Mouse (Mus musculus) CH12.LX (cell line): ENCODE measurements around the gene Mfsd4a. TPM values are rescaled to one million over a fixed set of nuclear protein-coding genes. Genes with fewer than 3 reads are reported as not detected.
A peak's percentile ranks its signal among the peaks of the same experiment; 100 is the strongest.

ENCODE experiments used
- DNase-seq: peaks from one replicate; pipeline ENCODE4 v3.0.0-alpha.2; 2013; ENCODE audit errors: extremely low read depth
- H3K27ac ChIP-seq: 2 replicates; pipeline ENCODE4 v1.5.1; 2012; ENCODE audit warnings: low read depth, mild to moderate bottlenecking, control low read depth, moderate library complexity; ENCODE audit not compliant: insufficient read depth
- H3K27me3 ChIP-seq: replicated peaks from 2 replicates; pipeline ENCODE3; 2012; ENCODE audit warnings: inconsistent platforms
- H3K36me3 ChIP-seq, 2 experiments: replicated peaks in 1 of 2; 2 replicates each; pipeline versions ENCODE3 to v1.6.1; 2012; ENCODE audit warnings: inconsistent platforms in 1 of 2, low read length in 1 of 2, mild to moderate bottlenecking in 1 of 2, mixed read lengths in 1 of 2, moderate library complexity in 1 of 2; ENCODE audit not compliant: control insufficient read depth in 1 of 2, insufficient read depth in 1 of 2
- H3K4me1 ChIP-seq, 2 experiments: 2 replicates each; pipeline ENCODE4 v1.6.1; 2012; ENCODE audit warnings: inconsistent platforms in 1 of 2, moderate library complexity in 1 of 2; ENCODE audit not compliant: insufficient read depth in 2 of 2, control insufficient read depth in 1 of 2
- H3K4me2 ChIP-seq: 2 replicates; pipeline ENCODE4 v1.6.1; 2012; ENCODE audit warnings: low read depth, mild to moderate bottlenecking, control low read depth; ENCODE audit not compliant: poor library complexity, insufficient read depth, severe bottlenecking
- H3K4me3 ChIP-seq, 3 experiments: fragments of 150-350 bp in 1 of 3; sonication (generic) in 1 of 3; replicated peaks in 1 of 3; 2 replicates each; pipeline versions ENCODE3 to v1.5.1; 2011 to 2012; ENCODE audit warnings: low read depth in 2 of 3, low read length in 2 of 3, mild to moderate bottlenecking in 2 of 3, moderate library complexity in 2 of 3, control low read depth in 1 of 3, improper control_type of control experiment in 1 of 3, inconsistent platforms in 1 of 3, mixed read lengths in 1 of 3; ENCODE audit not compliant: poor library complexity in 1 of 3
- H3K79me2 ChIP-seq: replicated peaks from 2 replicates; pipeline ENCODE4 v1.6.1; 2012; ENCODE audit warnings: mild to moderate bottlenecking, moderate library complexity; ENCODE audit not compliant: control insufficient read depth, poor library complexity, insufficient read depth, severe bottlenecking; ENCODE audit errors: extremely low read depth
- H3K9ac ChIP-seq: 2 replicates; pipeline ENCODE4 v1.6.1; 2012; ENCODE audit warnings: low read depth, mild to moderate bottlenecking, control low read depth, moderate library complexity; ENCODE audit not compliant: insufficient read depth
- H3K9me3 ChIP-seq: replicated peaks from 2 replicates; pipeline ENCODE3; 2012; ENCODE audit warnings: low read length, inconsistent platforms, mixed read lengths
- BHLHE40 ChIP-seq: IDR thresholded peaks from 2 replicates; pipeline ENCODE4 v1.6.1; 2011; ENCODE audit warnings: mild to moderate bottlenecking, low read depth, low read length, improper control_type of control experiment
- CHD1 ChIP-seq: IDR thresholded peaks from 2 replicates; pipeline ENCODE4 v1.6.1; 2012; ENCODE audit warnings: low read depth, low read length, improper control_type of control experiment, inconsistent platforms
- CHD2 ChIP-seq: IDR thresholded peaks from 2 replicates; pipeline ENCODE4 v1.6.1; 2011; ENCODE audit warnings: low read length, improper control_type of control experiment
- E2F4 ChIP-seq: IDR thresholded peaks from 2 replicates; pipeline ENCODE4 v1.6.1; 2011; ENCODE audit warnings: low read depth, low read length, improper control_type of control experiment; ENCODE audit not compliant: insufficient replicate concordance
- EP300 ChIP-seq: IDR thresholded peaks from 2 replicates; pipeline ENCODE4 v1.6.1; 2011; ENCODE audit warnings: low read length, improper control_type of control experiment
- ETS1 ChIP-seq: conservative IDR thresholded peaks from 2 replicates; pipeline ENCODE4 v1.6.1; 2012; ENCODE audit warnings: low read depth, mild to moderate bottlenecking, inconsistent platforms, low read length, improper control_type of control experiment, moderate library complexity
- GABPA ChIP-seq: IDR thresholded peaks from 2 replicates; pipeline ENCODE4 v1.6.1; 2012; ENCODE audit warnings: low read depth, low read length, improper control_type of control experiment, inconsistent platforms; ENCODE audit not compliant: insufficient replicate concordance
- HCFC1 ChIP-seq: IDR thresholded peaks from 2 replicates; pipeline ENCODE4 v1.6.1; 2012; ENCODE audit warnings: low read depth, mild to moderate bottlenecking, inconsistent platforms, low read length, improper control_type of control experiment
- JUN ChIP-seq: IDR thresholded peaks from 2 replicates; pipeline ENCODE4 v1.6.1; 2011; ENCODE audit warnings: low read depth, mild to moderate bottlenecking, low read length, improper control_type of control experiment, moderate library complexity; ENCODE audit not compliant: insufficient read depth
- JUND ChIP-seq: conservative IDR thresholded peaks from 2 replicates; pipeline ENCODE4 v1.6.1; 2011; ENCODE audit warnings: low read depth, low read length, improper control_type of control experiment
- KAT2A ChIP-seq: IDR thresholded peaks from 2 replicates; pipeline ENCODE4 v1.6.1; 2012; ENCODE audit warnings: low read length, improper control_type of control experiment, inconsistent platforms; ENCODE audit not compliant: insufficient replicate concordance
- MAFK ChIP-seq: IDR thresholded peaks from 2 replicates; pipeline ENCODE4 v1.6.1; 2011; ENCODE audit warnings: low read length, improper control_type of control experiment; ENCODE audit not compliant: insufficient replicate concordance
- MAZ ChIP-seq: IDR thresholded peaks from 2 replicates; pipeline ENCODE4 v1.6.1; 2012; ENCODE audit warnings: low read depth, mild to moderate bottlenecking, inconsistent platforms, low read length, improper control_type of control experiment, moderate library complexity
- MXI1 ChIP-seq: IDR thresholded peaks from 2 replicates; pipeline ENCODE4 v1.6.1; 2011; ENCODE audit warnings: mild to moderate bottlenecking, low read depth, low read length, improper control_type of control experiment
- MYC ChIP-seq: IDR thresholded peaks from 2 replicates; pipeline ENCODE4 v1.6.1; 2011; ENCODE audit warnings: low read depth, mild to moderate bottlenecking, improper control_type of control experiment, low read length
- NRF1 ChIP-seq: IDR thresholded peaks from 2 replicates; pipeline ENCODE4 v1.6.1; 2014; ENCODE audit warnings: low read depth, mild to moderate bottlenecking, inconsistent platforms, low read length, improper control_type of control experiment, moderate library complexity
- PAX5 ChIP-seq: IDR thresholded peaks from 2 replicates; pipeline ENCODE4 v1.6.1; 2012; ENCODE audit warnings: low read length, inconsistent platforms, mixed read lengths
- POLR2A ChIP-seq: IDR thresholded peaks from 2 replicates; pipeline ENCODE4 v1.6.1; 2011; ENCODE audit warnings: low read depth, mild to moderate bottlenecking, improper control_type of control experiment, low read length
- POLR2AphosphoS2 ChIP-seq: IDR thresholded peaks from 2 replicates; pipeline ENCODE4 v1.6.1; 2011; ENCODE audit warnings: low read depth, low read length, improper control_type of control experiment
- RAD21 ChIP-seq: IDR thresholded peaks from 2 replicates; pipeline ENCODE4 v1.6.1; 2011; ENCODE audit warnings: low read depth, mild to moderate bottlenecking, low read length, improper control_type of control experiment, moderate library complexity
- RCOR1 ChIP-seq: conservative IDR thresholded peaks from 2 replicates; pipeline ENCODE4 v1.6.1; 2012; ENCODE audit warnings: low read depth, mild to moderate bottlenecking, inconsistent platforms, low read length, improper control_type of control experiment
- SIN3A ChIP-seq: IDR thresholded peaks from 2 replicates; pipeline ENCODE4 v1.6.1; 2012; ENCODE audit warnings: low read length, improper control_type of control experiment, inconsistent platforms
- SMC3 ChIP-seq: IDR thresholded peaks from 2 replicates; pipeline ENCODE4 v1.6.1; 2011; ENCODE audit warnings: low read depth, low read length, improper control_type of control experiment
- TBP ChIP-seq: conservative IDR thresholded peaks from 2 replicates; pipeline ENCODE4 v1.6.1; 2011; ENCODE audit warnings: low read depth, low read length, improper control_type of control experiment
- TCF12 ChIP-seq: IDR thresholded peaks from 2 replicates; pipeline ENCODE4 v1.6.1; 2014; ENCODE audit warnings: low read depth, mild to moderate bottlenecking, inconsistent platforms, low read length, improper control_type of control experiment
- USF1 ChIP-seq: IDR thresholded peaks from 2 replicates; pipeline ENCODE4 v1.6.1; 2014; ENCODE audit warnings: low read depth, mild to moderate bottlenecking, inconsistent platforms, low read length, improper control_type of control experiment
- USF2 ChIP-seq: conservative IDR thresholded peaks from 2 replicates; pipeline ENCODE4 v1.6.1; 2011; ENCODE audit warnings: low read depth, low read length, improper control_type of control experiment
- ZKSCAN1 ChIP-seq: IDR thresholded peaks from 2 replicates; pipeline ENCODE4 v1.6.1; 2012; ENCODE audit warnings: low read depth, inconsistent platforms, low read length, improper control_type of control experiment, borderline replicate concordance
- ZMIZ1 ChIP-seq: IDR thresholded peaks from 2 replicates; pipeline ENCODE4 v1.6.1; 2012; ENCODE audit warnings: low read depth, mild to moderate bottlenecking, inconsistent platforms, low read length, improper control_type of control experiment
- ZNF384 ChIP-seq: IDR thresholded peaks from 2 replicates; pipeline ENCODE4 v1.6.1; 2012; ENCODE audit warnings: low read depth, low read length, improper control_type of control experiment, inconsistent platforms
- dilution Hi-C: fragments of 300-500 bp; cut with MboI; formaldehyde crosslinking; loops from 2 replicates; pipeline ENCODE4 v1.14.3; 2020; ENCODE audit warnings: low sequenced_read_pairs; ENCODE audit not compliant: extremely low pct_unique_long_range_greater_than_20kb, extremely low pct_ligation_motif_present
- in situ Hi-C: fragments of 300-500 bp; cut with MboI; formaldehyde crosslinking; loops from 3 replicates; pipeline ENCODE4 v1.14.3; 2019; ENCODE audit warnings: low sequenced_read_pairs, low pct_ligation_motif_present, low pct_unique_long_range_greater_than_20kb, mixed read lengths
- polyA plus RNA-seq: library from polyadenylated mRNA; unstranded; fragments of >175 nt; gene quantifications from 2 replicates; pipeline ENCODE4 v1.2.1, GENCODE M21; 2012; ENCODE audit warnings: low read depth; ENCODE audit not compliant: insufficient read length
- total RNA-seq, 2 experiments: library from RNA; depleted of rRNA; stranded (reverse); fragments of 300-350 nt in 1 of 2; fragments of >200 nt in 1 of 2; gene quantifications; 2 replicates each; pipeline ENCODE4 v1.2.3; 2012 to 2014

Gene Mfsd4a
- total and polyA plus RNA-seq, 3 experiments, result 1.4 to 11.8 (median 5.2) TPM

- Histone ChIP-seq H3K4me3 (no peak overlapping the region), H3K9ac (no peak overlapping the region), H3K27me3 (peaks cover 4% of the 10 kb centered on the region), H3K27ac (no peak overlapping the region), H3K4me1 (peaks cover 23 to 59% of the 10 kb centered on the region in 2 experiments), H3K79me2 (no peaks in the 10 kb centered on the region), H3K36me3 (no peaks in the 10 kb centered on the region), H3K4me2 (no peak overlapping the region), H3K9me3 (peaks cover 8% of the 10 kb centered on the region)
- no peak for DNase-seq
- in situ Hi-C loops (no loop called here), dilution Hi-C loops (no loop called here)
- TF ChIP-seq USF2 (no peak), USF1 (no peak), SMC3 (no peak), BHLHE40 (no peak), E2F4 (no peak), NRF1 (no peak), TBP (no peak), ZNF384 (no peak), RCOR1 (no peak), PAX5 (no peak), RAD21 (no peak), POLR2AphosphoS2 (no peak), GABPA (no peak), CHD1 (no peak), KAT2A (no peak), MXI1 (no peak), HCFC1 (no peak)
Observed at GRCm38 (mm10) chr1:132104353-132104752, 36.5 kb upstream of the Mfsd4a start.

GRCm38 (mm10) chr1:132101953-132102697 lies 34.3 kb upstream of the Mfsd4a start:
- Histone ChIP-seq H3K27ac (peak overlapping the region; percentile 46; the same call in 1 of the 2 replicates), H3K4me2 (0 out of 2 replicates have a peak overlapping the region, but pooled peaks have one; percentile 16)
- TF ChIP-seq HCFC1 (0 out of 2 replicates have a peak, but pooled peaks have one; percentile 28), USF1 (no peak), JUN (no peak), JUND (no peak; the same call in 1 of the 2 replicates), MAFK (0 out of 2 replicates have a peak, but pooled peaks have one; percentile 26), ZKSCAN1 (no peak), POLR2A (no peak), RCOR1 (peak; percentile 91), KAT2A (0 out of 2 replicates have a peak, but pooled peaks have one; percentile 48), ZMIZ1 (no peak), GABPA (no peak), E2F4 (no peak), ZNF384 (peak; percentile 51; the same call in 1 of the 2 replicates), MXI1 (no peak), CHD2 (peak; percentile 60), MAZ (peak; percentile 66; the same call in 1 of the 2 replicates), SIN3A (no peak; the same call in 1 of the 2 replicates), ETS1 (peak; percentile 90), BHLHE40 (peak; percentile 89), TCF12 (peak; percentile 99), EP300 (peak; percentile 97), MYC (0 out of 2 replicates have a peak, but pooled peaks have one; percentile 74), NRF1 (0 out of 2 replicates have a peak, but pooled peaks have one; percentile 18)

More at GRCm38 (mm10) chr1:132101953-132102697, 34.3 kb upstream of the Mfsd4a start:
- Histone ChIP-seq H3K27me3 (peaks cover under 1% of the 10 kb centered on the region), H3K79me2 (no peaks in the 10 kb centered on the region), H3K9ac (no peak overlapping the region), H3K4me3 (no peak overlapping the region), H3K36me3 (no peaks in the 10 kb centered on the region), H3K9me3 (peaks cover 8% of the 10 kb centered on the region), H3K4me1 (peaks cover 27 to 72% of the 10 kb centered on the region in 2 experiments)
- dilution Hi-C loops (no loop called here), in situ Hi-C loops (no loop called here)
- peak; percentile 85 for DNase-seq
